Comparison of ENCODE assay signal across 24 mouse cellular contexts in genomic region chr8:46938218-46938617, GRCm38 (mm10). TPM values are rescaled to one million over a fixed set of nuclear protein-coding genes. Genes with fewer than 3 reads are reported as not detected.
DNase-seq lines count a peak whose midpoint lies in the region; ATAC-seq and TF ChIP-seq lines count a peak whose summit lies in the region.
"Had no signal": no experiment of that assay in that cellular context is flagged by ENCODE, and none has a peak within 500 bp of the region (broad histone marks: within the 10 kb centered on the region; RNA-seq: fewer than 3 reads in every experiment).

No protein-coding gene starts in this region.

- no peaks in the 10 kb centered on the region for H3K36me3 ChIP-seq in CH12.LX (replicated peaks in 1 of 2; ENCODE audit: control insufficient read depth in 1 of 2, insufficient read depth in 1 of 2, low read length in 1 of 2)
- no peaks in the 10 kb centered on the region for H3K36me3 ChIP-seq in limb, embryonic 10.5 days
- no peaks in the 10 kb centered on the region for H3K36me3 ChIP-seq in heart, embryonic 12.5 days
- H3K36me3 ChIP-seq: embryonic facial prominence, embryonic 10.5 days; embryonic facial prominence, embryonic 12.5 days; forebrain, embryonic 15.5 days had no signal

- peaks cover 39 to 78% of the 10 kb centered on the region in 2 experiments for H3K4me1 ChIP-seq in CH12.LX (ENCODE audit: control insufficient read depth in 1 of 2, insufficient read depth in 2 of 2)
- peaks cover 5% of the 10 kb centered on the region for H3K4me1 ChIP-seq in limb, embryonic 10.5 days
- 0 out of 2 replicates have a peak, but pooled peaks cover 6% of the 10 kb centered on the region for H3K4me1 ChIP-seq in heart, embryonic 12.5 days (replicated peaks)
- H3K4me1 ChIP-seq: forebrain, embryonic 13.5 days; forebrain, embryonic 15.5 days had no signal

- 0 out of 2 replicates have a peak overlapping the region, but pooled peaks have one; percentile 7 for H3K4me2 ChIP-seq in CH12.LX (ENCODE audit: insufficient read depth, low read depth, poor library complexity, severe bottlenecking)
- no peak overlapping the region for H3K4me2 ChIP-seq in heart, embryonic 12.5 days
- H3K4me2 ChIP-seq: embryonic facial prominence, embryonic 12.5 days; forebrain, embryonic 13.5 days; forebrain, embryonic 15.5 days had no signal

- in situ Hi-C loops in CH12.LX (cut with MboI; ENCODE audit: low pct_ligation_motif_present, low pct_unique_long_range_greater_than_20kb, low sequenced_read_pairs), result loop anchor here (5.0 to 25.0 kb wide), 3 partner anchors 93 to 726 kb away; partner anchors contain the start of gene Slc25a4

- peaks cover 8% of the 10 kb centered on the region for H3K9me3 ChIP-seq in CH12.LX (replicated peaks; ENCODE audit: low read length)
- H3K9me3 ChIP-seq in limb, embryonic 10.5 days (replicated peaks), result no peaks in the 10 kb centered on the region
- peaks cover 6% of the 10 kb centered on the region; the same call in 1 of the 2 replicates for H3K9me3 ChIP-seq in heart, embryonic 12.5 days (replicated peaks)
- H3K9me3 ChIP-seq: forebrain, embryonic 15.5 days had no signal

- no peak overlapping the region for H3K27ac ChIP-seq in CH12.LX (ENCODE audit: insufficient read depth, low read depth)
- no peak overlapping the region for H3K27ac ChIP-seq in limb, embryonic 10.5 days
- no peak overlapping the region for H3K27ac ChIP-seq in heart, embryonic 12.5 days (ENCODE audit: poor library complexity, severe bottlenecking)
- H3K27ac ChIP-seq: embryonic facial prominence, embryonic 10.5 days; embryonic facial prominence, embryonic 12.5 days; forebrain, embryonic 13.5 days; forebrain, embryonic 15.5 days had no signal

- WGBS in limb, embryonic 10.5 days, result 80% methylated on average over 4 of the region's 4 CpGs
- WGBS in heart, embryonic 12.5 days, result 74% methylated on average over 4 of the region's 4 CpGs

- no peak for TF ChIP-seq POLR2A in CH12.LX (IDR thresholded peaks at IDR 0.05; ENCODE audit: low read depth, low read length)

- peak; percentile 5 for DNase-seq in testis, postnatal 10 days (ENCODE audit: low spot score)
- DNase-seq in testis, postnatal 14 days (ENCODE audit: low spot score), result no peak
- peak; percentile 51 for DNase-seq in CH12.LX (ENCODE audit: extremely low read depth)
- DNase-seq in induced T-regulatory cell, adult 2 months (ENCODE audit: low read depth), result peak; percentile 29
- DNase-seq in kidney, adult 8-10 months, result no peak
- no peak for DNase-seq in limb, embryonic 10.5 days (ENCODE audit: low spot score)
- DNase-seq: adrenal gland, adult 8-10 months; adrenal gland, postnatal 14 days; adrenal gland, postnatal 36 days; B cell, adult 2 months; cerebellum, adult 11-12 months; cerebellum, adult 2 months; cerebellum, adult 9-10 months; cerebellum, postnatal 10 days; cerebellum, postnatal 25 days; forebrain, postnatal 0 days had no signal

- no peak for TF ChIP-seq CTCF in CH12.LX (conservative IDR thresholded peaks at IDR 0.05 in 1 of 2, IDR thresholded peaks at IDR 0.05 in 1 of 2; ENCODE audit: low read depth in 2 of 2, low read length in 2 of 2)

- H3K4me3 ChIP-seq in CH12.LX (replicated peaks in 1 of 3; ENCODE audit: low read depth in 2 of 3, low read length in 2 of 3, poor library complexity in 1 of 3), result no peak overlapping the region
- H3K4me3 ChIP-seq in limb, embryonic 10.5 days, result no peak overlapping the region
- H3K4me3 ChIP-seq in heart, embryonic 12.5 days, result no peak overlapping the region
- H3K4me3 ChIP-seq: embryonic facial prominence, embryonic 10.5 days; embryonic facial prominence, embryonic 12.5 days; forebrain, embryonic 13.5 days; forebrain, embryonic 15.5 days had no signal

- TF ChIP-seq EP300 in CH12.LX (IDR thresholded peaks at IDR 0.05; ENCODE audit: low read length), result 0 out of 2 replicates have a peak, but pooled peaks have one; percentile 5

- dilution Hi-C loops in CH12.LX (cut with MboI; ENCODE audit: extremely low pct_ligation_motif_present, extremely low pct_unique_long_range_greater_than_20kb, low sequenced_read_pairs), result no loop called here

- ATAC-seq in heart, embryonic 12.5 days (ENCODE audit: insufficient number of reproducible peaks, low FRiP score), result no peak
- ATAC-seq: activated CD4-positive, CD25-positive, alpha-beta regulatory T cell, adult 4 months; CD4-positive, CD25-positive, alpha-beta regulatory T cell, adult 4 months; forebrain, embryonic 13.5 days; forebrain, embryonic 15.5 days; forebrain, postnatal 0 days; Patski had no signal

- no peaks in the 10 kb centered on the region for H3K79me2 ChIP-seq in CH12.LX (replicated peaks; ENCODE audit: control insufficient read depth, extremely low read depth, insufficient read depth, poor library complexity, severe bottlenecking)

- TF ChIP-seq RAD21 in CH12.LX (IDR thresholded peaks at IDR 0.05; ENCODE audit: low read depth, low read length), result no peak

- no peak overlapping the region for H3K9ac ChIP-seq in CH12.LX (ENCODE audit: insufficient read depth, low read depth)
- no peak overlapping the region for H3K9ac ChIP-seq in heart, embryonic 12.5 days
- H3K9ac ChIP-seq: embryonic facial prominence, embryonic 12.5 days; forebrain, embryonic 13.5 days; forebrain, embryonic 15.5 days; forebrain, postnatal 0 days had no signal

- H3K27me3 ChIP-seq in CH12.LX (replicated peaks), result no peaks in the 10 kb centered on the region
- no peaks in the 10 kb centered on the region for H3K27me3 ChIP-seq in limb, embryonic 10.5 days (ENCODE audit: low read depth, poor library complexity, severe bottlenecking)
- H3K27me3 ChIP-seq in heart, embryonic 12.5 days (replicated peaks), result no peaks in the 10 kb centered on the region
- H3K27me3 ChIP-seq: embryonic facial prominence, embryonic 12.5 days; forebrain, embryonic 13.5 days; forebrain, embryonic 15.5 days; Patski had no signal

TF ChIP-seq in CH12.LX, 34 proteins besides CTCF, POLR2A, EP300 and RAD21:
- TF ChIP-seq MAX (IDR thresholded peaks at IDR 0.05; ENCODE audit: low read length) (peak; percentile 41; the same call in 1 of the 2 replicates), IRF4 (IDR thresholded peaks at IDR 0.05; ENCODE audit: low read depth, low read length) (no peak), KAT2A (IDR thresholded peaks at IDR 0.05; ENCODE audit: insufficient replicate concordance, low read length) (no peak), USF1 (IDR thresholded peaks at IDR 0.05; ENCODE audit: low read depth, low read length) (peak; percentile 75), NELFE (IDR thresholded peaks at IDR 0.05; ENCODE audit: low read depth, low read length) (no peak), HCFC1 (IDR thresholded peaks at IDR 0.05; ENCODE audit: low read depth, low read length) (no peak), ZNF384 (IDR thresholded peaks at IDR 0.05; ENCODE audit: low read depth, low read length) (peak; percentile 61; the same call in 1 of the 2 replicates), BHLHE40 (IDR thresholded peaks at IDR 0.05; ENCODE audit: low read depth, low read length) (peak; percentile 95), USF2 (conservative IDR thresholded peaks at IDR 0.05; ENCODE audit: low read depth, low read length) (peak; percentile 76)

RNA-seq across cellular contexts. Expression of gene Enpp6, which starts 48.5 kb away (rescaled TPM):
- total RNA-seq in CH12.LX (2012; rRNA removed) (not detected in 2 replicates), CH12.LX (2014; rRNA removed) (0.15 TPM in 1 of 2 replicates, not detected in the other)
- polyA plus RNA-seq in CH12.LX (2012; ENCODE audit: insufficient read length, low read depth), result not detected in 2 replicates
- 0.09 and 0.24 TPM in 2 replicates for polyA plus RNA-seq in limb, embryonic 10.5 days (2016; fragmentation: Nextera tagmentation; extraction: Ambion mirVana)
- 2.4 and 2.5 TPM in 2 replicates for polyA plus RNA-seq in heart, embryonic 12.5 days (2016; fragmentation: Nextera tagmentation; extraction: Ambion mirVana)

Comparison
In these comparisons a context has a peak if more than half of its experiments do, and no peak if none do; other contexts are left out.
1. DNase-seq: peak in testis, postnatal 10 days (single experiment), CH12.LX (single experiment) and induced T-regulatory cell, adult 2 months (single experiment); none in testis, postnatal 14 days (single experiment), kidney, adult 8-10 months (0 of 2) and limb, embryonic 10.5 days (single experiment).